In the genomic region with DNA sequence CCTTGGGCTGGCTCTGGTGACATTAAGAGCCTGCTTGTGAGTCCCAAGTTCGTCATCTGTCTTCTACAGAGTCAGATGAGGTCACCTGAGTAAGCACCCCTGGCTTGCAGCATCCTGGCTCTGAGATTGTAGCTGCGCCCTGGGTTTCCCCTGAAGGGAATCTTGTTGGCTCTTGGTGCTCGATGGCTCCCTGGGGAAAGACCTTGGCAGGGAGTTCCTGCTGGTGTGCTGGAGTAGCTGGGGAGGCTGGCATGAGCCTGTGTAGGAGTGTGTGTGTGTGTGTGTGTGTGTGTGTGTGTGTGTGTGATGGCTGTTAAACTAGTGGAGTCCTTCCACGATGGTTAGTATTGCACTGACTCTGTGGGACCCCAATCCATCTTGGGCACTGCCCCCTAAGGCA, we compare ENCODE assay signal across 12 mouse cellular contexts.
A peak's percentile ranks its signal among the peaks of the same experiment; 100 is the strongest.
DNase-seq lines count a peak whose midpoint lies in the region; ATAC-seq and TF ChIP-seq lines count a peak whose summit lies in the region.
"Had no signal": no experiment of that assay in that cellular context is flagged by ENCODE, and none has a peak within 500 bp of the region (broad histone marks: within the 10 kb centered on the region; RNA-seq: fewer than 3 reads in every experiment).

No protein-coding gene starts in this region.

- no peak overlapping the region for H3K4me3 ChIP-seq in hindbrain, postnatal 0 days (ENCODE audit: low read length)
- no peak overlapping the region for H3K4me3 ChIP-seq in hindbrain, embryonic 12.5 days
- H3K4me3 ChIP-seq: heart, embryonic 12.5 days; megakaryocyte, embryonic 14.5 days had no signal

- DNase-seq in hindbrain, postnatal 0 days (ENCODE audit: low spot score) = peak; percentile 20
- peak; percentile 44 for DNase-seq in 3134 (ENCODE audit: extremely low read depth, insufficient read length, low spot score)
- peak; percentile 56 for DNase-seq in adipocyte (ENCODE audit: low spot score)
- peak; percentile 25 for DNase-seq in gastrocnemius, postnatal 25 days
- no peak for DNase-seq in natural killer cell, adult 2 months (ENCODE audit: low spot score in 2 of 2)
- DNase-seq in c-Kit-positive CD71-positive TER-119-positive erythroid progenitor cells, embryonic 14.5 days (ENCODE audit: low spot score) = no peak
- DNase-seq: lung, embryonic 14.5 days; thymus, postnatal 36 days had no signal

- no peak overlapping the region for H3K9ac ChIP-seq in hindbrain, postnatal 0 days (replicated peaks; ENCODE audit: low read length)
- H3K9ac ChIP-seq in hindbrain, embryonic 12.5 days = no peak overlapping the region
- H3K9ac ChIP-seq: heart, embryonic 12.5 days; hindbrain, embryonic 14.5 days; lung, embryonic 14.5 days had no signal

- H3K36me3 ChIP-seq in hindbrain, postnatal 0 days (ENCODE audit: insufficient read depth, low read length) = no peaks in the 10 kb centered on the region
- H3K36me3 ChIP-seq in hindbrain, embryonic 12.5 days = no peaks in the 10 kb centered on the region
- H3K36me3 ChIP-seq: heart, embryonic 12.5 days had no signal

- H3K9me3 ChIP-seq in hindbrain, postnatal 0 days (ENCODE audit: low read length) = no peaks in the 10 kb centered on the region
- no peaks in the 10 kb centered on the region for H3K9me3 ChIP-seq in hindbrain, embryonic 12.5 days (replicated peaks)
- H3K9me3 ChIP-seq: heart, embryonic 12.5 days; megakaryocyte, embryonic 14.5 days had no signal

- no peak for TF ChIP-seq CTCF in hindbrain, postnatal 0 days (IDR thresholded peaks at IDR 0.05; ENCODE audit: low read depth)

- no peaks in the 10 kb centered on the region for H3K27me3 ChIP-seq in hindbrain, postnatal 0 days (ENCODE audit: insufficient read depth, low read length)
- 0 out of 2 replicates have a peak, but pooled peaks cover 4% of the 10 kb centered on the region for H3K27me3 ChIP-seq in hindbrain, embryonic 12.5 days

- H3K4me2 ChIP-seq in hindbrain, postnatal 0 days (ENCODE audit: low read depth, low read length) = no peak overlapping the region
- no peak overlapping the region for H3K4me2 ChIP-seq in hindbrain, embryonic 12.5 days (replicated peaks)
- H3K4me2 ChIP-seq: heart, embryonic 12.5 days; hindbrain, embryonic 14.5 days; lung, embryonic 14.5 days had no signal

- H3K27ac ChIP-seq in hindbrain, postnatal 0 days = no peak overlapping the region
- H3K27ac ChIP-seq in hindbrain, embryonic 12.5 days = no peak overlapping the region
- H3K27ac ChIP-seq: hindbrain, embryonic 14.5 days had no signal

- WGBS in hindbrain, postnatal 0 days = 38% methylated on average over 4 of the region's 4 CpGs
- WGBS in hindbrain, embryonic 12.5 days = 46% methylated on average over 4 of the region's 4 CpGs

- no peak for ATAC-seq in hindbrain, postnatal 0 days
- ATAC-seq in hindbrain, embryonic 12.5 days (ENCODE audit: low FRiP score) = no peak

- H3K4me1 ChIP-seq in hindbrain, postnatal 0 days (ENCODE audit: insufficient read depth, low read length) = peaks cover 8% of the 10 kb centered on the region
- peaks cover 14% of the 10 kb centered on the region; the same call in 1 of the 2 replicates for H3K4me1 ChIP-seq in hindbrain, embryonic 12.5 days

Comparison
In these comparisons a context has a peak if more than half of its experiments do, and no peak if none do; other contexts are left out.
1. DNase-seq: peak in hindbrain, postnatal 0 days (single experiment), 3134 (single experiment), adipocyte (single experiment) and gastrocnemius, postnatal 25 days (single experiment); none in natural killer cell, adult 2 months (0 of 2) and c-Kit-positive CD71-positive TER-119-positive erythroid progenitor cells, embryonic 14.5 days (single experiment).